Mouse (Mus musculus): ENCODE data around the gene Fxyd3. TPM values are rescaled to one million over a fixed set of nuclear protein-coding genes. Genes with fewer than 3 reads are reported as not detected.

Fxyd3 gene
- 1 to 10 TPM in 1 of 2 experiments, not detected in 1; 1.2 TPM for total RNA-seq (2021)
- long read RNA-seq, experiment 1, partial matches to known transcripts = 0 of 1 reads
- long read RNA-seq, experiment 1, other reads (novel, unspliced or antisense) = 1 of 1 reads
- long read RNA-seq, experiment 2, partial matches to known transcripts = 0 of 1 reads
- long read RNA-seq, experiment 2, other reads (novel, unspliced or antisense) = 1 of 1 reads

DNA sequence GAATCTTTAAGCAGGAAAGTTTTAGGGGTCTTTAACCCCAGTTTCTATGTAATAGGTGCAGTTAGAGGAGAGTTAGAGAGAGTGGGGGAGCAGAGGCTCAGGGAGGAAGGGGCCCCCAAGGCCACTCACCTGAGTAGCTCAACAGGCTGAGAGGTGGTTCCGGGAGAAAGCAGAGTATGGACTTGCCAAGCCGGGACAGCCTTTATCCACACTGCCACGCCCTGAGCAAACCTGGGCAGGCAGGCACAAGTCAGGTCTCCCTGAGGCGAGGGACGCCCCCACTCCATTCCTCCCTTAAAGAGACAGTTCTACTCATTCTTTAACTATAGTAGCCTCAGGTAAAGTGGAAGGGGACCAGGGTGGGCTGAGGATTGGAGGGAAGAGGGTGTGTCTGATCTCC, at the start of gene Fxyd3:
TSS of gene Fxyd3 (minus strand) at position 213 of the 400 bp plus-strand sequence.
- DNase-seq (ENCODE audit: low spot score in 2 of 2) = no peak

DNA sequence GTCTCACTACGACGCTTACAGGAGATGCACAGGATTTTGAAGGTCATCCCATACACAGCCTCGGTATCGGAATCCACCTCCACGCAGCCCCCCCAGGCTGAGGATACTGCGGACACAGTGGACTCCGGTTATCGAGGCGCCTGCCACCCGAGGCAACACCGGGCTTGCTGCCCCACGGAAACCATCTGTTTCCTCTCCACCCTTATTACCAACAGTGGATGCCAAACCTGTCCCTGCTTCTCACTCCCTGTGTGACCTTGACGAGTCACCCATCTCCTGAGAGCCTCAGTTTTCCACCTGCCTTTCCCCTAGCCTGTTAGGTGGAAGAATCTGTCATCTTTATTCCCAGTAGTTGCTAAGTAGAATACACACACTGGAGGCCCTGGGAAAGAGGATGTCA, 48.6 kb upstream of the Fxyd3 start:
- no peak for DNase-seq (ENCODE audit: low spot score in 2 of 2)

DNA sequence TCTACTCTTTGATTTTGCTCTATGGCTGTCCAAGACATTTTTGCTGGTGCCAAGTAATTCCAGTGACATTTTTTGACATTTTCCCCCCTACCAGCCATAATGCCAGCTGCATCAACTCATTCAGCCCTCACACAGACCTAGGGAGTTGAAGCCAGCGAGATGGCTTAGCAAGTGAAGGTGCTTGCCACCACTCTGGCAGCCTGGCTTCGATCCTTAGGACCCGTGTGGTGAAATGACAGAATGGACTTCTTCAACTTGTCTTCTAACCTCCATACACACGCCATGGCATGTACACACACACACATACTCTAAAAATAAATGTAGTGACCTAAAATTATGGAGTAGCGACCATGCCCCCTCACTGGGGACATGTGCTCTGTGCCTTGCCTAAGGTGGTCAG, 47.9 kb upstream of the Fxyd3 start:
- DNase-seq (ENCODE audit: low spot score in 2 of 2) = no peak

DNA sequence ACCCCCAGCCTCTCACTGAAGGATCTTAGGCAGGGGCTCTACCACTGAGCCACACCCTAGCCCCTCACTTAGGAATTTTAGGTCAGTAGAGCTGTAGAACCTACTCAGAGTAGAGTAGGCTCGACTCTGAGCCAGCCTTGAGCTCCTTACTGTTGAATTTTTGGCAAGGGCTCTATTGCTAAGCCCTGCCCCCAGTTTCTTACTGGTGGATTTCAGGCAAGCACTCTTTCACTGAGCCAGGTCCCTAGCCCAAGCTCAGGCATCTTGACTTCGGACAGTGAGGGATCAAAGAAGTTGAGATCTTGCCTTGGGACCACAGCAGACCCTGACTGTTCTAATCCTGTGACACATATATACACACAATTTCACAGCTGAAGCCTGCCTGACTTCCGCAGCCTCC, 47.2 kb upstream of the Fxyd3 start:
- no peak for DNase-seq (ENCODE audit: low spot score in 2 of 2)

DNA sequence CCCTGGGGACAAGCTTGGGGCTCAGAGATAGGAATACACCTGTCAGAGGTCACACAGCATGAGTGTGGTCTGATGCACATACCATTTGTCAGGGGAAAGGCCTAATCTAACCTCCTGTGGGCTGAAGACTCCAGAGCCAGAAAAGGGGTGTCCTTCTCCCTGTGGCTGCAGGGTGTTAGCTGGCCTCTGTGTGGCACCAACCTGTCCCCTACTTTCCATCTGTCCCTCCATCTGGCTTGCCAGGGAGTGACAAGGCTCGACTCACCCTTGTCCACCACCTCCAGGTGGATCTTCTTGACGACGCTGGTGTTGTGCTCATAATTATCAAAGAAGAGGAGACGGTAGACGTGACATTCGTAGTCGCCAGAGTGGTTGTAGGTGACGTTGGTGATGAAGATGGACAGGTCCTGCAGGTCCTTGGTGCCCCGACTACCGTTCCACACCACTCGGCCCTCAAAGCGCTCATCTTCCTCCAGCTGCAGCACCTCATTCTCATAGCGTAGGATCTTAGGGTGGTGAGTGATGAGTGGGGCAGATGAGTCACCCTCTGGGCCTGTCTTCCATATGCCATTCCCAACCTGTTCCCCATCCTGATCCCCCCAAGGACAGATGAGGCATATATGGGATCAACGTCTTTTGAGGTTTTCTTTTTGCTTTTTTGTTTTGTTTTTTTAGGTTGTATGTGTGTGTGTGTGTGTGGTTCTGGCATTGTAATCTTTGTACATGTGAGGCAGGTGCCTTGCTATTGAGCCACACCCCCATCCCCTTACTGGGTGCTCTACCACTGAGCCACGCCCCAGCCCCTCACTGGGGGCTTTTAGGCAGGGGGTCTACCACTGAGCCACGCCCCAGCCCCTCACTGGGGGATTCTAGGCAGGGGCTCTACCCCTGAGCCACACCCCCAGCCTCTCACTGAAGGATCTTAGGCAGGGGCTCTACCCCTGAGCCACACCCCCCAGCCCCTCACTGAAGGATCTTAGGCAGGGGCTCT, 46.4 kb upstream of the Fxyd3 start:
- DNase-seq (ENCODE audit: low spot score in 2 of 2) = peak in 1 of 2 experiments; percentile 45

DNA sequence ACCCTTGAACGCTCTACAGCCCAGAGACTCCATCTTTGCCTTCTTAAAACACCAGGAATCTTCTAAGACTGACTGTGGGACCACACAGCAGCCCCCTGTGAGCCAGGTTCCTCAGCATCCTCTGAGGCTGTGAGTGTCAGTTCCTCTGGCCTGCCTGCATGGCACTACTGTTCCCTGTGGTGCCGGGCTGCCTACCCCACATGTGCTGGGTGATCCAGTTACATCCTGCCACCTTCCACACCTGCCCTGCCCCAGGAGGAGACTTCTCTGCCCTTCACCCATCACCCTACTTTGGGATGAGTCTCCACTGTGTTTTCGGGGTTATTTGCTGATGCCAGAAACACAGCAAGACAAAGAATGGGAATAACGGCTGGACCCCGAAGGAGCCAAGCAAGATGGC, 43.1 kb upstream of the Fxyd3 start:
- no peak for DNase-seq (ENCODE audit: low spot score in 2 of 2)

DNA sequence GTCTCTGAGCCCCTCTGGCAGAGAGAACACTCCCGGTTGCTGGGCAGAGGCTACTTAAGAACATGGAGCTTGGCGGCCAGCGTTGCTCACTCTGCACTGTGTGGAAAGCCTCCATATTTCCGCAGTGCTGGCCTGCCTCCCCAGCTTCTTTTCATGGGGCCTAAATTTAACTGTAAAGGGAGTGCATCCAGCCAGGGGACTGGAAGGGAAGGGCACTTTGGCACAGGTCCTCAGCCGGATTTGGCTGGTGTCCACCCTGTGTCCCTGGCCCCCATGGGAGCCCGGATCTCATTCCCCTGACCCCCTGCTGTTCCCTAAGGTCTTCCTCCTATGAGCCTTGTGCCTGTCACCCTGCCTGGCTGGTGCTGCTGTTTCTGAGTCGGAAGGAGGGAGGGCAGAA, 42.0 kb upstream of the Fxyd3 start:
- DNase-seq (ENCODE audit: low spot score in 2 of 2) = peak in 1 of 2 experiments; percentile 27

DNA sequence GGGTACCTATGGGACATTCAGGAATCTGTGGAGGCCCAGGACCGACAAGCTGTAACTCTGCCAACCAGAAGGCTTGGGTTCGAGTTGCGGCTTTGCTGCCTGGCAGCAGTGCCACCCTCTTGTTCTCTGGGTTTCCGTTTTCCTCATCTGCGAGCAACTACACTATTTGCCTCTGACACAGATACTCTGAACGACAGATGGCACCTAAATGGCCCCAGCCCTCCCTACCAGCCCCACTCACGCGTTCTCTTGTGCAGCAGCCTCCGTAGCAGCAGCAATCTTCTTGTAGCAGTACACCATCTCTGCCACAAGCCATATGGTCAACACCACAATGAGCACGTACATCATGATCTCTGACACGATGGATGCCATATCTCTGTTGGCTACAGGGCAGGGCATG, 41.0 kb upstream of the Fxyd3 start:
- no peak for DNase-seq (ENCODE audit: low spot score in 2 of 2)

DNA sequence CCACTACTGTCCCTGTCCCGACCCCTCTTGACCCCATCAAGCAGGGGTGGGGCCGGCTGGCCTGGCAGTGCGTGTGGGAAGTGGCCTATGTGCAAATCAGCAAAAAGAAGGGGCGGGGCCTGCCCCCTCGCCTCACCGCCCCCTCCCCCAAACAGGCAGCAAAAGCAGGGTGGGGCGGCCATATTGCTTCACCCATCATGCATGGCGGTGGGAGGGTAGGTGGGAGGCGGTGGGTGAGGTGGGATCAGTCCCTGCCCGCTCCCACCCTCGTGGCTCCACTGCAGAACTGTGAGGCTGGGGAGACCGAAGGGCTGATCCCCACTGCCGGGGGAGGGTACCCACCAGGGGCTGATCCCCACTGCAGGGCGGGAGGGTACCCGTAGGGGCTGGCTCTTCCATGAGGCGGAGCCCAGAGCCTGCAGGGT, 40.2 kb upstream of the Fxyd3 start:
- DNase-seq (ENCODE audit: low spot score in 2 of 2) = no peak

DNA sequence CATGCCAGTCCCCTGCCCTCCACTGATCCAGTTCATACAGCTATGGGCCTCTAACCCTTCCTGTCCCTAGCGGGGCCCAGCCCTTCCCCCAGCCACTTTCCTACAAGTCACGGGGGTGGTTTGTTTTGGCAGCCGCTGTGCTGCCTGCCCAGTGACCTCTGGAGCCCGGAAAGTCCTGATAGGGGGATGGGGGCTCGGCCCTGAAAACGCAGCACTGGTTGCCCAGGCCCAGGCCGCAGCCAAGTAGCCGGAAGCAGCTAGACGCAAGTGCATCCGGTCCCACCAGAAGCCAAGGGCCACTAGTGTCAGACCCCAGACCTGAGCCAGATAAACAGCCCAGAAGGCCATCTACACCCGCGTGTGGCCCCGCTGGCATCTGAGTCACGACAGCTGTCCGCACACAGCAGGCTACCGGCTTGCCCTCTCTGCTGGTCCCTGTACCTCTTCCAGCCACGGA, 39.1 kb upstream of the Fxyd3 start:
- no peak for DNase-seq (ENCODE audit: low spot score in 2 of 2)

DNA sequence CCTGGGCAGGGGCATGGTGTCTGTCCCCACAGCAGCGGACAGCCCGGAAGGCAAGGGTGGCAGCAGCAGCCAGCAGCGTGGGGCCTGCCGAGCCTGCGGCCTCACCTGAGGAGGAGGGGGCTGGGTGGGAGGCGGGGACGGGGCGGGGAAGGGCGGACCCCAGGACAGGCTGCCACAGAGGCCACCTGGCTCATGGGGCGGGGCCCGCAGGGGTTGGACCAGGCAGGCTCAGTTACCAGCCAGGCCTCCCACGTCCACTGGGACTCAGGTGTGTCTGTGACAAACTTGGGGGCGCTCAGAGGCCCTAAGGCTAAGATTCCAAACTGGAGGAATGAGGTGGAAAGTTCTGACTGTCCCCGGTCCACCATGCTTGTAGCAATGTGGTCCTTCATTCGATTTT, 38.7 kb upstream of the Fxyd3 start, which contains the start of gene Hpn:
TSS of gene Hpn (minus strand) at position 109 of the 400 bp plus-strand sequence.
- no peak for DNase-seq (ENCODE audit: low spot score in 2 of 2)

DNA sequence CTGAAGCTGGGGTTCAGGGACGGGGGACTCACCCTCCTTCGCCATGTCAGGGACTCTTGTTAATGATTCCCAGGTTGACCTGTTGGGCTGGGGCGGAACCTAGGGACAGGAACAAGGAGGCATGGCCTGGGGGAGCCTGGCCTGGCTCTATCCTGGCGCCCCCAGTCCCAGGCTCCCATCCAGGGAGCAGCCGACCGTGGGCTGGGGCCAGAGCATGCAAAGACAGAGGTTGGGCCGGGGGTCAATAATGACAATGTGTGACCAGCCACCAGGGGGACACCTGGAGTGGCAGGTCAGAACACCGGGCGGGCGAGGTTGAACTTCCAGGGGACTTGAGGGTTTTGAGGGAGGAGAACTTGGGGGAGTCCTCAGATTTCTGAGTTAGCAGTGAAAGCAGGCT, 38.1 kb upstream of the Fxyd3 start:
- DNase-seq (ENCODE audit: low spot score in 2 of 2) = no peak

DNA sequence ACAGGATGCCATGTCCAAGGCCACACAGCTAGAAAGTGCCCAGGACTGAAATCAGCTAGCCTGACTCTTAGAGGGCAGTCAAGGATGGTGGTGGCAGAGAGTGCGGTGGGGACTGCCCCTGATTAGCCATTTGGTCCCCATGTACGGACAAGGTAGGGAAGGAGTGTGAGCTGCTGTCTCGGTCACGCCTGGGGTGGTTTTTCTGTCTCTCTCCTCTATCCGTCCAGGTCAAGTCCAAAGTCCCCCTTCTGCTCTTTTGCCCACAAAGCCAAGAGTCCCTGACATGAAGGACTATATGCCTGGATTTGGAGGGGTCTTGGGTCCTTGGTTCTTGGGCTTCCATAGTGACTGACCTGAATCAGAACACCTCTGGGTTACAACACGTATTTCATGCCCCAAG, 37.3 kb upstream of the Fxyd3 start:
- DNase-seq (ENCODE audit: low spot score in 2 of 2) = no peak

DNA sequence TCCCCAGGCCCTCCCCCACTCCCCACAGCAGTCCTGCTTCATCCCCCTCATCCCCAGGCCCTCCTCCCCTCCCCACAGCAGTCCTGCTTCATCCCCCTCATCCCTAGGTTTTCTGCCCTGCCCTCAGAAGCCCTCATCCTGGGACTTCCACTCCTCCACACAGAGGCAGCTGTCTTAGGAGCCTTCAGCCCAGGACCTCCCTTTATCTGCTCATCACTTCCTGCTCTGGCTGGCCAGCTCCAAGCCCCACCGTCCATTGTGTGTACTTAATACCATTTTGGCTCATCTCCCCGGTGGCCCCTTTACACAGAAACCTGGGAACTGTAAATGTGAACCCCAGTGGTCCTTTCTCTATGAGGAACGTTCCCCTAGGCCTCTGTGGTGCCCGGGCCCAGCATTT, 35.5 kb upstream of the Fxyd3 start:
- DNase-seq (ENCODE audit: low spot score in 2 of 2) = no peak

DNA sequence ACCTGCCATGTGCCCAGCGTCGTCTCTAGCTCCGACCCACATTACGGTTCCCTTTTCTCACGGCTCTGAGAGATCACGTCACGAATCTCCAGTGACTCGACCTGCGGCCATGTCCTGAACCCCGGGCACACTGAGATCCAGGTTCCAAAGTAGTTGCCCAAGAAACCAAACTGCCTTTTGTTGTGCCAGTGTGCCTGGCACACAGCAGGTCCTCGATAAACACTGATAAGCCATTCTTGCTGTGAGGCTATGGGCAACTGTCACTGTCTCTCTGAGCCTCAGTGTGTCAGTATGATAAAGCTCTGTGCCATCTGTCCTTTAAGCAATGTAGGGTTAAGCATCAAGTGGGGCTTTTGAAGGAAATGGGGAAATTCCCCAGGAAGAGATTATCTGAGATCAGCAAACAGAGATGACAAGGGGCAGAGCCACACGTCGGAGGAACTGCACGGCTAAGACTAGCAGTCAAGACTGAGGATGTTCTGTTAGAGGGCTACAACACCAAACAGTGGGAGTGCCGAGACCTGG, 34.4 kb upstream of the Fxyd3 start:
- DNase-seq (ENCODE audit: low spot score in 2 of 2) = no peak

DNA sequence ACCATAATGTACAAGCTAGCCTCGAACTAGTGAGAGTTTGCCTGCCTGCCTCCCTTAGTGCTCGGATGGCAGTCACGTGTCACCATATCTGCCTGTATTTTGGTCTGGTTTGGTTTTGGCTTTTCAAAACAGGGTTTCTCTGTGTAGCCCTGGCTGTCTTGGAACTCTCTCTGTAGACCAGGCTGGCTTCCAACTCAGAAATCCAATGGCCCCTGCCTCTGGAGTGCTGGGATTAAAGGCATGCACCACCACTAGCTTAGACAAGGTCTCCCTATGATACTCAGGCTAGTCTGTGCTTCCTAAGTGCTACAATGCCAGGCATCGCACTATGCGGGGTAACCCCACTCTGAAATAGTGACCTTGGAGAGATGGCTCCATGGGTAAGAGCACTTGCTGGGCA, 33.3 kb upstream of the Fxyd3 start:
- DNase-seq (ENCODE audit: low spot score in 2 of 2) = no peak

DNA sequence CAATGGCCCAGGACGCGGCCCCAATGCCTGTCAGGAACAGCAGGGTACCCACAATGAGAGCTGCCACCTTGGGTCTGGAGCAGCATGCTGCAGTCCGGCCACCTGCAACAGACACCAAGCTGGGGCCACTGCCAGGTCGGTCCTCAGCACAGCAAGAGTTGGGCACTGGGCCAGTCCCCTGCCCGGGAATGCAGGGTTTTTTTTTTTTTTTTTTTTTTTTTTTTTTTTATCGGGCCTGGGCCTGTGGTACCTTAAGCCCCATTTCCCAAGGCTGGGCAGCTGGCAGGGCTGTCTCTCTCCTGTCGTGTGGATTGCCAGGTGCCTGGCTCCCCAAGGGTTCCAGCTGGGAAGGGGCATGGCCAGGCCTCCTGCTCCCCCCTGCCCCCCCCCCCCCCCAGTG, 32.6 kb upstream of the Fxyd3 start:
- no peak for DNase-seq (ENCODE audit: low spot score in 2 of 2)

DNA sequence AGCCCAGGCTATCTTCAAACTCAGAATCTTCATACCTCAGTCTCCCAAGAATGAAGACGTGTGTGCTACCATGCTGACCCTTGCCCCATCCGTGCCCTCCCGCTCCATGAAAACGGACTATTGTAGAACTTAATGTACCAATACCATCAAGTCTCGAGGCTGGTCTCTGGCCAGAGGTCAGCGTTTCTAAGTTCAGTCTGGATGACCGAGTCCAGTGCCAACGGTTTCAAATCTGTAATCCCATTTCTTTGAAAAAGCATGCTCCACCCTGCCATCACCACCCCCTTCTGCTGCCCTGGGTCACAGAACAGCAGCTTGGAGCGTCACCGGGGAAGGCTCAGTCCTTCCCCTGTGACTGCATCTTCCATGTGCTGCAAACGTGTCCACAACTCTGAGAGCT, 31.3 kb upstream of the Fxyd3 start:
- no peak for DNase-seq (ENCODE audit: low spot score in 2 of 2)

DNA sequence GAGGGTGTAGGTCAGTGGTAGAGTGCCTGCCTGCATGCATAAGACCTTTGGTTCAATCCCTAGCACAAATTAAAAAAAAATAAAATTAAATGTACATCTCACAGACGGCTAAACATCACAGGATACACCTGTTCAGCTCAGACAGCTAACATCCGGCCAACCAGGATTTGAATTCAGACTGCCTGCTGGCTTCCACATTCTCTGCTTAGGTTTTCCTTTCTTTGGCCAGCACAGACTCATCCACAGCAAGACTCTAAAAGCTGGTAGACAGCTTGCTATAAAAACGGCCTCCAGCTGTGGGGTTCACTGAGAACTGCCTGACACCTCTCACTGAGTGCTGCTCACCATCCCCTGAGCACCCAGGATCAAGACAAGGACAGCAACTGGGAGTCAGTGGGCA, 29.7 kb upstream of the Fxyd3 start:
- no peak for DNase-seq (ENCODE audit: low spot score in 2 of 2)

DNA sequence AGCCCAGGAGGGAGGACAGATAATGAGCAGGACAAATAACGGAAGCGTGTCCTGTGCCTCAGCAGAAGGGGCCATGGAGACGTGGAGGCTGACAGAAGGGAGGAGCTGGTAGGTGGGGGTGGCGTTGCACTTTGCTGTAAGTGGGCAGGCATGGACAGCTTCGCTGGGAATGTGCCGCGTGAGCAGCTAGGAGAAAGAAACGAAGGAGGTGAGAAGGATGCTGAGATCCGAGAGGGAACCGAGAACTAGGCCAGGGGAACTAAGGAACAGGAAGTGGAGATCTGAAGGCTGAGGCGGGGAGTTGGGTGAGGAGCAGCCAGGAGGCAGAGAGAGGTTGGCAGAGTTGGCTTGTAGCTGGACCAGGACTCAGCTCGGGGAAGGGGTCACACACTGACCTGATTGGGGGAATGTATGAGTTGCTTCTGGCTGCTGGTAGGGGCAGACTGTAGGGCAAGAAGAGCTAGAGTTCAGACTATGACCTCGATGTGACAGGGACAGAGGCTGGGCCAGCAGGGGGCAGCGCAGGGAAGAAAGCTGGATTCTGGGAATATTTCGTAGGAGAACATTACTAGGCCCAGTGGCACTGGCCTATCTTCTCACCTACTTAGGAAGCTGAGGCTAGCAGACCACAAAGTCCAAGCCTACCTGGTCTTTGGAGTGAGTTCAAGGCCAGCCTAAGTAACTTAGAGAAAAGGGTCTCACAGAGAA, 28.7 kb upstream of the Fxyd3 start:
- DNase-seq (ENCODE audit: low spot score in 2 of 2) = peak; percentile 60 to 78

DNA sequence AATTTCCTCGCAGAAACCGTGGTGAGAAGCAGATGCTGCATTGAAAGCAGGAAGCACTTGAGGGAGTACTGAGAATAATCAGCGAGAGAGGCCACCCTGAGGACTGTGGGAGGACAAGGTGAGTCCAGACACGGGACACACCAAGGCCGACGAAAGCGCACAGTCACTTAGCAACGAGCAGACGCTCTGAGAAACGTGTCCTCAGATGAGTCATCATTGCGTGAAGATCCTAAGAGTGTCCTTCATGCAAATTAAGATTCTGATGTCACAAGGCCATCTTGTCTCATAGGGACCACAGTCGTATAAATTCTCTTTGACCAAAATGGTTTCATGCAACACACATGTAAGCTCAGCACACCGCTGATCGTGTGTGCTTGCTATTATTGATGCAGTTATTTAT, 24.3 kb upstream of the Fxyd3 start:
- no peak for DNase-seq (ENCODE audit: low spot score in 2 of 2)

DNA sequence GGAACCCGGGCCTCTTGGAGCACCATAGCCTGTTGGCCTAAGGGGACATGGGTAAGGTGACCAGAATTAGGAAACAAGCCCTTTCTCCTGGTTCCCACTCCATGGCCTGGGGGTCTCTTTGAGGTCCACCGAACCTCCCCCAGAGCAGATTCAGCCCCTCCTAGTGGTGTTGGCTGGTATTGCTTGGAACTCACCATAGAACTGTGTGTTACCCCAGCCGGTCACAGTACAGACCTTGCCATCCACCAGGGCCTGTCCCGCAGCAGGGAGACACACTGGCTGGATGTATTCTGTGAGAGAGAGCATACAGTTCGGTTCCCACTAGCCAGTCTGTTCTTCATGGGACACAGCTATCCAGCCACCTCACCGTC, 23.1 kb upstream of the Fxyd3 start:
- no peak for DNase-seq (ENCODE audit: low spot score in 2 of 2)

Measured in left cerebral cortex, adult 18-20 months (tissue).